Mouse (Mus musculus): ENCODE results near the gene Olfr1437. TPM values are rescaled to one million over a fixed set of nuclear protein-coding genes. Genes with fewer than 3 reads are reported as not detected.

Olfr1437 gene
- not detected for polyA plus RNA-seq (2015; fragmentation: Illumina TruSeq; extraction: RNeasy Lipid Tissue Mini Kit (QIAGEN cat#74804); ENCODE audit: low read depth, low replicate concordance)

DNA sequence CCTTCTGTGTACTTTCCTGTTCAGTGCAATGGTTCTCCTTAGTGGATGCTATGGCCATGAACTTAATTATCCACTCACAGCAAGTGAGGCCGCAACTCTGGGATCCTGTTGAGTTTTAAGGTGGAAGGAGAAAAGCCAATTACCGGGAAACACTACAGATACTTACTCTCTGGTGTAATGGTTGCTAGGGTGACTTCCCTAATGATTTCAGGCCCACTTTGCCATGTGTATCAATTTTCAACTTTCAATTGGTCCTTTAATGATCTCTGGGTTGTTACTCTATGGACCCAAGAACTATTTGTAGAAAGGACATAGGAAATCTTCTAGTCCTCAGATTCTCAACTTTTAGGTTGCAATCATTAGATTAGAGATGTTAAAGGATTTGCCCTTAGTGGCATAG, at the start of gene Olfr1437:
Olfr1437 (minus strand) TSS at position 101 of the 400 bp plus-strand sequence.

DNA sequence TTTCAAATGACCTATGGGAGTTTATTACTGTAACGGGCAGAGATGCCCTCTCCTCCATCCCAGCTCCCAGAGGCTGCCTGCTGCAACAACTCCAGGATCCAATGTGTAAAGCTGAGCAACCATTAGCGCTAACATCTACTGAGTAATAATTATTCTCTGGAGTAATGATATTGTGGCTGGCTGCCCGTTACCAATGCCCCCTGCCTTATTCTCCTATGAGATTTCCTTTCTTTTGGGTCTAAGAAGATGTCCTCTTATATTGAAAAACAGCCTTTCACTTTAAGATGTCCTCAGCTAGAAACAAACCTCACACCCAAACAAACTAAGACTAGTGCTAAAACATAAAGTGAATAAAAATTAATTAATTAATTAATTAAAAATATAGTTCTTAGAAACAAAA, 10.9 kb upstream of the Olfr1437 start, which contains the start of gene Olfr1438-ps1:
Olfr1438-ps1 (minus strand) TSS at position 101 of the 400 bp plus-strand sequence.

DNA sequence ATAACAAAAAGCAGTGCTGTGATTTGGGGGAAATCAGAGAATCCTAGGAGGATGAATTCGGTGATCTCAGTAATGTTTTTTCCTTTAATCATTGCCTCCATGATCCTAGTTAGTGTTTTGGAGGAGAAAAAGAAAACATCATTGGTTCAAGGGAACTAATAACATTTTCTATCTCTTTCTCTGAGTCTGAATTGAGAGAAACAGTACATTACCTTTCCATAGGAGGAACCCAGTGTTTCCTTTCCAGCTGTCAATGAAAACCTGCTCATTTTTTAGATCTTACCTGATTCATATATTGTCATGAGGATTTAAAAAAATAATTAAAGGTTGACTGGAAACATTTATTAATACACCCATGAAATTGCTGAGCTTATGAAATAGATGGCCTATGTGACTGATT, 25.9 kb downstream of the Olfr1437 start, which contains the start of gene Olfr1436:
Olfr1436 (minus strand) TSS at position 101 of the 400 bp plus-strand sequence.

DNA sequence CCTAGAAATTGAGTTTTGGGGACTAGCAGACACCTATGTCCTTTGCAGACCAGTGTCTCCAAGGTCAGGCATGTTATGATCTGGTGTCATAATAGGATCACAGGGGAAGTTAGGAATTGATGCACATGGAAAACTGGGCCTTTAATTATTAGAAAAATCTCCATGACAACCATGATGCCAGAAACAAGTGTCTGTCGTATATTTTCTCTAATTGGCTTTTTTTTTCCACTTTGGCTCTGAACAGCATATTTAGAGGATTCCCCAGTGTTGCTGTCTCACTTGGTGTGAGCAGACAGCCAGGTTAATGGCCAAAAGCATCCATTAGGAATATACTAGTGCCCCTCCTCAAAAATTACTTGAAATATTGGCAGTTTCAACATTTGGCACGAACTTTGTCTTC, 45.3 kb downstream of the Olfr1437 start, which contains the start of gene Olfr1434:
Olfr1434 (plus strand) TSS at position 301 of the 400 bp plus-strand sequence.

Other genes starting within 250 kb of the Olfr1437 start
- not detected for gene Olfr1425, start 247.4 kb downstream of the Olfr1437 start, polyA plus RNA-seq (2015; fragmentation: Illumina TruSeq; extraction: RNeasy Lipid Tissue Mini Kit (QIAGEN cat#74804); ENCODE audit: low read depth, low replicate concordance)
- gene Olfr1426, start 233.1 kb downstream of the Olfr1437 start, polyA plus RNA-seq (2015; fragmentation: Illumina TruSeq; extraction: RNeasy Lipid Tissue Mini Kit (QIAGEN cat#74804); ENCODE audit: low read depth, low replicate concordance), result not detected
- not detected for gene Olfr1427, start 221.8 kb downstream of the Olfr1437 start, polyA plus RNA-seq (2015; fragmentation: Illumina TruSeq; extraction: RNeasy Lipid Tissue Mini Kit (QIAGEN cat#74804); ENCODE audit: low read depth, low replicate concordance)
- gene Olfr1428, start 209.2 kb downstream of the Olfr1437 start, polyA plus RNA-seq (2015; fragmentation: Illumina TruSeq; extraction: RNeasy Lipid Tissue Mini Kit (QIAGEN cat#74804); ENCODE audit: low read depth, low replicate concordance), result not detected
- gene Olfr76, start 201.9 kb downstream of the Olfr1437 start, polyA plus RNA-seq (2015; fragmentation: Illumina TruSeq; extraction: RNeasy Lipid Tissue Mini Kit (QIAGEN cat#74804); ENCODE audit: low read depth, low replicate concordance), result not detected
- gene Olfr1555-ps1, start 155.0 kb downstream of the Olfr1437 start, polyA plus RNA-seq (2015; fragmentation: Illumina TruSeq; extraction: RNeasy Lipid Tissue Mini Kit (QIAGEN cat#74804); ENCODE audit: low read depth, low replicate concordance), result not detected
- gene Olfr1431, start 124.5 kb downstream of the Olfr1437 start, polyA plus RNA-seq (2015; fragmentation: Illumina TruSeq; extraction: RNeasy Lipid Tissue Mini Kit (QIAGEN cat#74804); ENCODE audit: low read depth, low replicate concordance), result not detected
- not detected for gene Olfr1432, start 92.5 kb downstream of the Olfr1437 start, polyA plus RNA-seq (2015; fragmentation: Illumina TruSeq; extraction: RNeasy Lipid Tissue Mini Kit (QIAGEN cat#74804); ENCODE audit: low read depth, low replicate concordance)
- gene Olfr262, start 83.4 kb downstream of the Olfr1437 start, polyA plus RNA-seq (2015; fragmentation: Illumina TruSeq; extraction: RNeasy Lipid Tissue Mini Kit (QIAGEN cat#74804); ENCODE audit: low read depth, low replicate concordance), result not detected
- not detected for gene Olfr235, start 64.1 kb downstream of the Olfr1437 start, polyA plus RNA-seq (2015; fragmentation: Illumina TruSeq; extraction: RNeasy Lipid Tissue Mini Kit (QIAGEN cat#74804); ENCODE audit: low read depth, low replicate concordance)
- gene Olfr1434, start 45.2 kb downstream of the Olfr1437 start, polyA plus RNA-seq (2015; fragmentation: Illumina TruSeq; extraction: RNeasy Lipid Tissue Mini Kit (QIAGEN cat#74804); ENCODE audit: low read depth, low replicate concordance), result not detected
- gene Olfr1436, start 26.0 kb downstream of the Olfr1437 start, polyA plus RNA-seq (2015; fragmentation: Illumina TruSeq; extraction: RNeasy Lipid Tissue Mini Kit (QIAGEN cat#74804); ENCODE audit: low read depth, low replicate concordance), result not detected
- not detected for gene Olfr1438-ps1, start 10.8 kb upstream of the Olfr1437 start, polyA plus RNA-seq (2015; fragmentation: Illumina TruSeq; extraction: RNeasy Lipid Tissue Mini Kit (QIAGEN cat#74804); ENCODE audit: low read depth, low replicate concordance)
- not detected for gene Olfr1440, start 62.2 kb upstream of the Olfr1437 start, polyA plus RNA-seq (2015; fragmentation: Illumina TruSeq; extraction: RNeasy Lipid Tissue Mini Kit (QIAGEN cat#74804); ENCODE audit: low read depth, low replicate concordance)
- not detected for gene Olfr1441, start 92.3 kb upstream of the Olfr1437 start, polyA plus RNA-seq (2015; fragmentation: Illumina TruSeq; extraction: RNeasy Lipid Tissue Mini Kit (QIAGEN cat#74804); ENCODE audit: low read depth, low replicate concordance)
- gene Pfpl, start 102.8 kb upstream of the Olfr1437 start, polyA plus RNA-seq (2015; fragmentation: Illumina TruSeq; extraction: RNeasy Lipid Tissue Mini Kit (QIAGEN cat#74804); ENCODE audit: low read depth, low replicate concordance), result not detected
- 18.2 TPM for gene Mpeg1, start 135.7 kb upstream of the Olfr1437 start, polyA plus RNA-seq (2015; fragmentation: Illumina TruSeq; extraction: RNeasy Lipid Tissue Mini Kit (QIAGEN cat#74804); ENCODE audit: low read depth, low replicate concordance)
- 21.8 TPM for gene Dtx4, start 176.4 kb upstream of the Olfr1437 start, polyA plus RNA-seq (2015; fragmentation: Illumina TruSeq; extraction: RNeasy Lipid Tissue Mini Kit (QIAGEN cat#74804); ENCODE audit: low read depth, low replicate concordance)
- 2.2 TPM for gene Fam111a, start 220.6 kb upstream of the Olfr1437 start, polyA plus RNA-seq (2015; fragmentation: Illumina TruSeq; extraction: RNeasy Lipid Tissue Mini Kit (QIAGEN cat#74804); ENCODE audit: low read depth, low replicate concordance)